Mouse (Mus musculus): ENCODE measurements around the gene Capn11. TPM values are rescaled to one million over a fixed set of nuclear protein-coding genes. Genes with fewer than 3 reads are reported as not detected.
A peak's percentile ranks its signal among the peaks of the same experiment; 100 is the strongest.

Capn11 gene
- total RNA-seq, 2 experiments from 2014 or later = 0.67 TPM; not detected in 1

DNA sequence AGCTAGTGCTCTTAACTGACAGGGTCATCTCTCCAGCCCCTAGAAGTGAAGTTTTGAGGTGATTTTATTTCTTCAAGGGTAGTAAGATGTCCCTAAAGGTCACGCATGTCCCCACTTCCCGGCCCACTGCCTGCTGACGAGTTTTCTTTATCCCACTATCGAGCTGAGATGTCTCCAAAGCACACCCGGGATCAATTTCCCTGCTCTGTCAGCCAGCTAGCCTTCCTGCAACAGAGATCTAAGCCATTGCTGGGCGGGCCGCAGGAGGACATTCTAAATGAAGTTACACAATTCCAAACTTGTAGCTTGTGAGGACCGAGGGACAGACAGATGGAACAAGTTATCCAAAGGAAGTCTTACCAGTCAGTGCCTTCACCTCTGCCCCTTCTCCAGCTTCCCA is 58.9 kb downstream of the Capn11 start:
- no peak for ATAC-seq (ENCODE audit: poor library complexity, severe bottlenecking)

GRCm38 (mm10) chr17:45599446-45600242 is 59.5 kb downstream of the Capn11 start, which contains the start of gene Slc29a1:
Gene Slc29a1 (minus strand): TSS chr17:45599606.
- ATAC-seq (ENCODE audit: poor library complexity, severe bottlenecking) = peak; percentile 41

- ATAC-seq (ENCODE audit: poor library complexity, severe bottlenecking) = no peak
These were observed 60.2 kb downstream of the Capn11 start for GRCm38 (mm10) chr17:45598891-45599290.

DNA sequence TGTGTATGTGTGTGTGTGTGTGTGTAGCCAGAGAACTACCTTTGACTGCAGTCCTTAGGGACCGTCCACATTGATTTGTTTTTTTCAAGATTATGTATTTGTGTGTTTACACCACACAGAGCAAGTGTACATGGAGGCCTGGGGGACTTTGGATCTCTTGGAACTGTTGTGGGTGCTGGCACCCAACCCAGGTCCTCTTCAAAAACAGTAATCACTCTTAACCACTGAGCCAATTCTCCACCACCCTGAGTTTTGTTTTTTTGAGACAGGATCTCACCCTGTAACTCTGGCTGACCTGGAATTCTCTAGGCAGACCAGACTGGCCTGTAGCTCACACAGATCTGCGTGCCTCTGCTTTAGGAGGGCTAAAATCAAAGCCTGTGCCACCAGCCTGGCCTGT is 60.7 kb downstream of the Capn11 start:
- no peak for ATAC-seq (ENCODE audit: poor library complexity, severe bottlenecking)

DNA sequence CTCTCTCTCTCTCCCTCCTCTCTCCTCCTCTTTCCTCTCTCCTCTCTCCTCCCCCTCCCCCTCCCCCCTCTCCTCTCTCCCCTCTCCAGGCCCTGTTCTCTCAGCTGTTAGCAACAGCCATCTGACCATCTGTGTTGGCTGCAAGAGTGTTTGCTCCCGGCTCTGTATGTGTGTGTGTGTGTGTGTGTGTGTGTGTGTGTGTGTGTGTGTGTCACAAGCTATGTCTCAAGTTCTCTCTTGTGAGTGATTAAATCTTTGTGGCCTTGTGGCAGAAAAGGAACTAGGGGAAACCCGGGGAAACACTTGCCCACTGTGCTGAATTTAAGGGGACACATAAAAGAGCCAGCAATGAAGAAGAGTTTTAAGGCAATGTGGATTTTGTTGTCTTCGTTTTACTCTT is 61.3 kb downstream of the Capn11 start:
- peak; percentile 21 for ATAC-seq (ENCODE audit: poor library complexity, severe bottlenecking)

DNA sequence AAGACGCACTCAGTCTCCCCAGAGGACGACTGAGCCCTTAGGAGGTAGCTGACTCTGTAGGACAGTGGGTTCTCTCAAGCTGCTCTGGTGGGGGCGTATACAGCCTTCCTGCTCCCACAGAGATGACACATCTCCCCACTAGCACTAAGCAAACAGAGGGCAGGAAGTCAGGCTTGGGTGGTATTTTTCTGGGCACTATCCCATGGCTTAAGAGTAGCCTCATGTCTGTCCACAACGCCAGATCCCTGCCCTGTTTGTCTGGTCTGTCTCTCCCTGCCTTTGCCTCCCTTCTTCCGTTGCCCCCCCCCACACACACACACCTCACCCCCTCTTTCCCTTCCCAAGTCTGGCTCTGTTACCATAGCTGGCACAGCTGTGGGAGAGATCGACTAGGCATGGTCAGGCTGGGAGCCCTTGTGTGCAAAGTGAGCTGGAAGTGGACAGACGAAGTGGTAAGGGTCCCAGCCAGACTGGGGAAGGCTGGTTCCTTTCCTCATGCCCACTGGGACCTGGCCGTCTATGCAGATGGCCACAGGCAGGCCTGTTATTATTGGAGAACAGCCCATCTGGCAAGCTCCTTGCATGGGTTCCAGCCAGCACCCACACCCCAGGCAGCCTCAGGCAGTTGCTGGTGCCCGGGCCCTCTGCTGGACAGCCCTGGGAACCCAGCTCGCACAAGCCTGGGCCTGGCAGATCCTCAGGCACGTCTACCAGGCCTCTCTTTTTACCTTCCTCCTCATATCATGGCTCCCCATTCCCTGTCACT is 62.3 kb downstream of the Capn11 start:
- ATAC-seq (ENCODE audit: poor library complexity, severe bottlenecking) = peak; percentile 67

DNA sequence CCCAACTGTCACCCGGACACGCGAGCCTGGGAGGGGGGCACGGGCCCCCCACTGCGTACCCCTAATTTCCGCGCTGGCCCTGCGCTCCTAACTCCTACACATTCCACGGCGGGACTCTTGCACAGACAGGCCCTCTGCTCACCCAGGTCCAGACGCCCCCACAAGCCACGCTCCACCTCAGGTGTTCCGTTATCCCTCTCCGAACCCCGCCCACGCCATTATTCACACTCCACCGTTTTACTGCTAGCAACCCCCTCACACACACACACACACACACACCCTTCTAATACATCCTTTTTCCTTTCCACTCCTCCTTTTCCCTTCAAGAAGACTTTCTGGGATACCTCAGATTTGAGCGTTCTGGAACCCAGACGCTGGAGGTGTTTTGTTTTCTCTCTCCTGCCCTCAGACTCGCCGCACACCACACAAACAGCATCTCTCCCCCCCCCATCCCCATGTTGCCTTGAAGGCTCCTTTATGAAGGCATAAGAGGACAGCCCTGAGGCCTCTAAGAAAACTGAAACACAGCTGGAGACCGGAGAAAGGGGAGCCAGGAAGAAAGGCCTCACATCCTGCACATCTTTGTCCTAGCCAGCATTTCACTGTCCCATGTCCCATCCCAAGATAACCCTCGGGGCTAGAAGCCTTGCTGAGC is 63.3 kb downstream of the Capn11 start:
- no peak for ATAC-seq (ENCODE audit: poor library complexity, severe bottlenecking)

DNA sequence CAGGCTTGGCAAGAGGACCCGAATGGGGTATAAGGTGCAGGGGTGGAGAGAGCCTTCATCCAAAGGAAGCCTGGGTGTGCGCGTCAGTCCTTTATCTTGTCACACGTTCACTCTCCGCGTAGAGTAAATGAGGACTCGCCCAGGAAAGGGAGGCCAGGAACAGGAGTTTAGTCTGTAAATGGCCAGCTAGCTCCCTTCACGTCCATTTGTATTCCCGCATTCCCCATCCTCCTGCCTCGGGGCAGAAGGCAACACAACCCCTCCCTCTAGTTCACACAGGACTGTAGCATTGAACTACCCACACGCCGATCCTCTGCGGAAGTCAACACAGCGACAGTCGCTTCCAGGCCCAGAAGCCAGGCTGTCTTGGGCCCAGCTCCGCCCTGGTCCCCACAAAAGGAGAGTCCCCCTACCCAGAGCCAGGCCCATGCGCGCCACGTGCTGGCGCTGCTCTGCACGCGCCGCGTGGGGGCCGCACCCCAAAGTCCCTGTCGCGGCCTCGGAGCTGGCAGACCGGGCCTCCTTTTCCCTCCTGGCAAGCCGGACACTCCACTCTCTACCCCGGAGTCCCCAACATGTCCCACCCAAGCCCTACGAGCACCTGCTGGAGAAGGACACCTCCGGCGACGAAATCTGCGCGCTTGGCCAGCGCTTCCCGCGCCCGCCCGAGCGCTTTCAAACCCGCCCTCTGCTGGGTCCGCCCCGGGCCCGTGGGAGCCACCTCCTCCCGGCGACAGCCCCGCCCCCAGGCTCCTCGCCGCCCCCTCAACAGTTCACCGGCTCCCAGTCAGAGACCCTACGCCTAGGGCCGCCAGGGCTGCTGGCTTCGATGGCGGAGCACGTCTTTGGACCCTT is 64.0 kb downstream of the Capn11 start:
- ATAC-seq (ENCODE audit: poor library complexity, severe bottlenecking) = peak; percentile 64

GRCm38 (mm10) chr17:45594195-45594594 is 64.9 kb downstream of the Capn11 start:
- ATAC-seq (ENCODE audit: poor library complexity, severe bottlenecking) = no peak

- no peak for ATAC-seq (ENCODE audit: poor library complexity, severe bottlenecking)
These were observed 65.6 kb downstream of the Capn11 start for GRCm38 (mm10) chr17:45593479-45593878.

GRCm38 (mm10) chr17:45592606-45593431 is 66.3 kb downstream of the Capn11 start:
- ATAC-seq (ENCODE audit: poor library complexity, severe bottlenecking) = no peak

DNA sequence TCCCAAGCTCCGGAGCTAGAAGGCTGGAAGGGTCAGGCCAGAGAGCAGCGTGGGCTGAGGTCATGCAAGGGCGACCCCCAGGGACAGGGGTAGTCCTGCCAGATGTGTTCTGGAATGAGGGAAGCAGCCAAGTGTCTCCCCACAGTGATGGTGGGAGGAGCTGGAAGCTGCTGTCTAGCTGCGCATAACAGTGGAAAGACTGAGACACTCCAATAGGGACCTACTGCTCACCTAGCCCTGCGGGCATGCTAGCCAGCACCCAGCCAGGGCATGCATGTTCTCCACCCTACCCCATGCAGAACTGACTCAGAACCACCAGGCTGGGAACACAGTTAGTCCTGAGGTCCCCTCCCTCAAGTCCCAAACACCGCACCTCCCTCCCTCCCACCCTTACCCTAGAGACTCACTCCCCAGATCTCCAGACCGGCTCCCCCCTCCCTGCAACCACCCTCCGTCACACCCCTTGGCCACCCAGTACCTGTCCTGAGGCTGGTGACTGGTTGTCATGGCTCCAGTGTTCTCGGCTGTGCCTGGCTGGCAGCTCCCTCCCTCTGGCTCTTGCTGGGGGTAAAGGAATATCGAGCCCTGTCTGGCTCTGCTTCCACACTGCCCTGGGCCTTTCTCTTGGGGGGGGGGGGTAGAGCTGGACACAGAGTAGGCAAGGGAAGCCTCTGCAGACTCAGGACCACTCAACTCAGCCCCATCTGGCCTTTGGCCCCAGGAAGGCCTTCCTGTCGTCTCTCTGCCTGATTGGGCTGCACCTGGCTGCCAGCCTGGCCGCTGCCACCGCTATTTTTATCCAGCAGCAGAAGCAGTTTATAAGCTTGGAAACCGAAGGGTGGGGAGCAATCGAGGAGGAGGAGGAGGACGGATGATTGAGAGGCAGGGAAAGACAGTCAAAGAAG is 67.2 kb downstream of the Capn11 start:
- no peak for ATAC-seq (ENCODE audit: poor library complexity, severe bottlenecking)

DNA sequence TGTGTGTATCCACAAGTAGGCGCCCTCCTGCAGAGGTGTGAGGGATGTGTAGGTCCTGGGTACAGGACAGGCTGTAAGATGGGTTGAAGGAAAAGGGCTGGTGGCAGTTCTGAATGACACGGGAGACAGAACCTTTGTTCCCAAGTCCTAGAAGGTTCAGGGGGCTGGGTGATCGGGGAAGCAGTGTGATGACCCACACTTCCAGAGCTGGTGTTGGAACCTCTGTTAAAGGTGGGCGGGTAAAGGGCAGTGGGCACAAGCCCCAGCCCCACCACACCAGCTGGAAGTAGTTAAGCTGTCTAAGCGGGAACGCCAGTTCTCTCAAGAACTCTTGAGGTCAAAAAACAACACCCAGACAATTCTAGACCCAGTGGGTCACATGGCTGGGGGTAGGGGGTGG is 68.7 kb downstream of the Capn11 start:
- no peak for ATAC-seq (ENCODE audit: poor library complexity, severe bottlenecking)

GRCm38 (mm10) chr17:45589844-45590243 is 69.3 kb downstream of the Capn11 start:
- ATAC-seq (ENCODE audit: poor library complexity, severe bottlenecking) = no peak

DNA sequence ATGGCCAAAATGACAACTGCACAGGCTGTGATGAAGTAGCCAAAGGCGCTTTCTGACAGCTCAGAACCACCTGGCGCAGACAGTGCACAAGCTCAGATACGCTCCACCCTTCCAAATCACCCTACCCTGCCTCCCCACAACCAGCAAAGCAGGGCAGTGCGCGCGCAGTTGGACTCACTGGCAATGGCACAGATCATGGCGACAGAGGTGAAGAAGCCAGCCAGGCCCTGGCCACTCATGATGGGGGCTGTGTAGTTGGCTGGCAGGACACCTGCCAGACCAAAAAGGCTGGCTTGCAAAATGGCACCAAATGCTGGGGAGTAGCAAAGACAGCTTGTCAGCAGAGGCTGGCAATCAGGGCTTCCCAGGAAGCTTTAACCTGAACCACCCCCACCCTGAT is 69.9 kb downstream of the Capn11 start:
- ATAC-seq (ENCODE audit: poor library complexity, severe bottlenecking) = no peak

DNA sequence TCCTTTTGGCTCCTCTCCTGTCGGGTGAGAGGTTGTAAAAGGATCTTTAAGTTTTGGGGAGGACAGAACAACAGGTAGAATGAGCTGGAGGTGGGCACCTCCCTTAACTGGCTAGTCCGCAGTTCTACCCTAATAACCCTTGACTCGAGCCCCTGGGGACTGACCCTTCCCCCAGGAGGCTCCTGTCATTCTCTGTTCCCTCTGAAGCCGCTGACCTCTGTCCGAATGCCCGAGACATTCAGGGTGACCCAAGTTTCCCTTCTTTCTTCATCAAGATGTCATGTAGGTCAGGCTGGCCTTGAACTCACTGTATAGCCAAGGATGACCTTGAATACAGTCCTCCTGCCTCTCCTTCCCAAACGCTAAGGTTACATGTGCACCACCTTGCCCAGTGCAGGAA is 70.8 kb downstream of the Capn11 start:
- no peak for ATAC-seq (ENCODE audit: poor library complexity, severe bottlenecking)

DNA sequence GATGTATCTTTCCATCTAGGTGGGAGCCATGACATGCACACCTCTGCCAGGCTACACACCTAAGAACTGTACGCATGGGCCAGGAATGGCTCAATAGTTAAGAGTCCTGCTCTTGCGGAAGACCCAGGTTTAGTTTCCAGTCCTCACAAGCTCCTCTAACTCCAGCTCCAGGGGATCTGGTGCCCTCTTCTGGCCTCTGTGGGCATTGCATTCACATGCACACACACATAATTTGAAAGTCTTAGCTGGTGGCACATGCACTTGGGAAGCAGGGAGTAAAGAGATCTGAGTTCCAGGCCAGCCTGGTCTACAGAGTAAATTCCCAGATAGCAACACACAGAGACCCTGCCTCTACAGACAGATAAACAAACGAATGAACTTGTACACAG is 72.7 kb downstream of the Capn11 start:
- ATAC-seq (ENCODE audit: poor library complexity, severe bottlenecking) = no peak

GRCm38 (mm10) chr17:45585725-45586448 is 73.2 kb downstream of the Capn11 start:
- no peak for ATAC-seq (ENCODE audit: poor library complexity, severe bottlenecking)
